ENCODE assay signal across 10 mouse cellular contexts in genomic region chr11:45855407-45856148, GRCm38 (mm10). TPM values are rescaled to one million over a fixed set of nuclear protein-coding genes. Genes with fewer than 3 reads are reported as not detected.
DNase-seq lines count a peak whose midpoint lies in the region; ATAC-seq lines count a peak whose summit lies in the region.
"Had no signal": no experiment of that assay in that cellular context is flagged by ENCODE, and none has a peak within 500 bp of the region (broad histone marks: within the 10 kb centered on the region; RNA-seq: fewer than 3 reads in every experiment).

No protein-coding gene starts in this region.

- peaks cover 29% of the 10 kb centered on the region; the same call in 1 of the 2 replicates for H3K36me3 ChIP-seq in forebrain, embryonic 13.5 days (ENCODE audit: poor library complexity, severe bottlenecking)
- 0 out of 2 replicates have a peak, but pooled peaks cover 2% of the 10 kb centered on the region for H3K36me3 ChIP-seq in forebrain, embryonic 16.5 days (ENCODE audit: control insufficient read depth, insufficient read depth)
- H3K36me3 ChIP-seq in neural tube, embryonic 15.5 days = no peaks in the 10 kb centered on the region
- H3K36me3 ChIP-seq in stomach, embryonic 16.5 days (ENCODE audit: control insufficient read depth, insufficient read depth, low read length) = peaks cover 6% of the 10 kb centered on the region; the same call in 1 of the 2 replicates
- peaks cover 8% of the 10 kb centered on the region for H3K36me3 ChIP-seq in midbrain, embryonic 13.5 days

- no peak for ATAC-seq in forebrain, embryonic 13.5 days
- ATAC-seq in forebrain, embryonic 16.5 days = no peak
- ATAC-seq in neural tube, embryonic 15.5 days (ENCODE audit: low FRiP score) = no peak
- ATAC-seq in stomach, embryonic 16.5 days (ENCODE audit: insufficient read depth, low FRiP score) = peak; percentile 68
- ATAC-seq in midbrain, embryonic 13.5 days = no peak

- WGBS in forebrain, embryonic 13.5 days = 81% methylated on average over 7 of the region's 7 CpGs
- 85% methylated on average over 7 of the region's 7 CpGs for WGBS in forebrain, embryonic 16.5 days
- WGBS in neural tube, embryonic 15.5 days = 84% methylated on average over 7 of the region's 7 CpGs
- WGBS in stomach, embryonic 16.5 days = 29% methylated on average over 7 of the region's 7 CpGs
- 81% methylated on average over 7 of the region's 7 CpGs for WGBS in midbrain, embryonic 13.5 days

- H3K9ac ChIP-seq in forebrain, embryonic 13.5 days = peak overlapping the region; percentile 9; the same call in 1 of the 2 replicates
- no peak overlapping the region for H3K9ac ChIP-seq in forebrain, embryonic 16.5 days (replicated peaks; ENCODE audit: low read depth, low read length)
- H3K9ac ChIP-seq in neural tube, embryonic 15.5 days (replicated peaks) = no peak overlapping the region
- peak overlapping the region; percentile 34; the same call in 1 of the 2 replicates for H3K9ac ChIP-seq in stomach, embryonic 16.5 days (ENCODE audit: low read length)
- no peak overlapping the region for H3K9ac ChIP-seq in midbrain, embryonic 13.5 days (replicated peaks)
- H3K9ac ChIP-seq: limb, embryonic 15.5 days had no signal

- DNase-seq in neural tube, embryonic 10.5 days (ENCODE audit: extremely low spot score, low spot score) = peak; percentile 15
- DNase-seq in kidney, postnatal 36 days = peak; percentile 56 to 63
- no peak for DNase-seq in thymus, postnatal 4 days
- DNase-seq: cerebellum, postnatal 25 days had no signal

- H3K9me3 ChIP-seq in forebrain, embryonic 13.5 days (replicated peaks) = no peaks in the 10 kb centered on the region
- H3K9me3 ChIP-seq in forebrain, embryonic 16.5 days (ENCODE audit: control insufficient read depth, low read length) = no peaks in the 10 kb centered on the region
- no peaks in the 10 kb centered on the region for H3K9me3 ChIP-seq in neural tube, embryonic 15.5 days (replicated peaks)
- H3K9me3 ChIP-seq in stomach, embryonic 16.5 days (replicated peaks; ENCODE audit: control insufficient read depth, low read length) = no peaks in the 10 kb centered on the region
- no peaks in the 10 kb centered on the region for H3K9me3 ChIP-seq in midbrain, embryonic 13.5 days
- H3K9me3 ChIP-seq: limb, embryonic 15.5 days had no signal

- H3K4me3 ChIP-seq in forebrain, embryonic 13.5 days = no peak overlapping the region
- no peak overlapping the region for H3K4me3 ChIP-seq in forebrain, embryonic 16.5 days (replicated peaks; ENCODE audit: low read length)
- H3K4me3 ChIP-seq in neural tube, embryonic 15.5 days (replicated peaks) = no peak overlapping the region
- no peak overlapping the region for H3K4me3 ChIP-seq in stomach, embryonic 16.5 days (replicated peaks; ENCODE audit: low read length)
- no peak overlapping the region for H3K4me3 ChIP-seq in midbrain, embryonic 13.5 days (replicated peaks)
- H3K4me3 ChIP-seq: limb, embryonic 15.5 days had no signal

- no peak overlapping the region for H3K27ac ChIP-seq in forebrain, embryonic 13.5 days
- H3K27ac ChIP-seq in forebrain, embryonic 16.5 days (ENCODE audit: low read length) = no peak overlapping the region
- no peak overlapping the region for H3K27ac ChIP-seq in neural tube, embryonic 15.5 days (replicated peaks)
- peak overlapping the region; percentile 38; the same call in 1 of the 2 replicates for H3K27ac ChIP-seq in stomach, embryonic 16.5 days (ENCODE audit: low read length)
- no peak overlapping the region for H3K27ac ChIP-seq in midbrain, embryonic 13.5 days
- H3K27ac ChIP-seq: limb, embryonic 15.5 days had no signal

- H3K4me2 ChIP-seq in forebrain, embryonic 13.5 days = no peak overlapping the region
- no peak overlapping the region for H3K4me2 ChIP-seq in forebrain, embryonic 16.5 days (ENCODE audit: low read length)
- H3K4me2 ChIP-seq in neural tube, embryonic 15.5 days = no peak overlapping the region
- peak overlapping the region; percentile 30 for H3K4me2 ChIP-seq in stomach, embryonic 16.5 days (ENCODE audit: low read depth, low read length)
- H3K4me2 ChIP-seq in midbrain, embryonic 13.5 days (replicated peaks) = no peak overlapping the region
- H3K4me2 ChIP-seq: limb, embryonic 15.5 days had no signal

- peaks cover 37% of the 10 kb centered on the region for H3K4me1 ChIP-seq in forebrain, embryonic 13.5 days
- peaks cover 18% of the 10 kb centered on the region for H3K4me1 ChIP-seq in forebrain, embryonic 16.5 days (replicated peaks; ENCODE audit: control insufficient read depth, insufficient read depth, low read length)
- peaks cover 42% of the 10 kb centered on the region for H3K4me1 ChIP-seq in neural tube, embryonic 15.5 days
- H3K4me1 ChIP-seq in stomach, embryonic 16.5 days (ENCODE audit: control insufficient read depth, insufficient read depth, low read length) = peaks cover 20% of the 10 kb centered on the region
- H3K4me1 ChIP-seq in midbrain, embryonic 13.5 days (replicated peaks) = peaks cover 39% of the 10 kb centered on the region

- H3K27me3 ChIP-seq in forebrain, embryonic 13.5 days = no peaks in the 10 kb centered on the region
- no peaks in the 10 kb centered on the region for H3K27me3 ChIP-seq in forebrain, embryonic 16.5 days (replicated peaks; ENCODE audit: control insufficient read depth, insufficient read depth, low read length)
- H3K27me3 ChIP-seq in neural tube, embryonic 15.5 days (replicated peaks) = no peaks in the 10 kb centered on the region
- no peaks in the 10 kb centered on the region for H3K27me3 ChIP-seq in stomach, embryonic 16.5 days (ENCODE audit: control insufficient read depth, insufficient read depth, low read length)
- no peaks in the 10 kb centered on the region for H3K27me3 ChIP-seq in midbrain, embryonic 13.5 days
- H3K27me3 ChIP-seq: limb, embryonic 15.5 days had no signal

RNA-seq across cellular contexts. Expression of gene Clint1, which starts 3.7 kb away (rescaled TPM):
- polyA plus RNA-seq in forebrain, embryonic 13.5 days (2015; fragmentation: Nextera tagmentation; extraction: Ambion mirVana) = 49.8 and 51.0 TPM in 2 replicates
- 45.1 and 56.0 TPM in 2 replicates for polyA plus RNA-seq in forebrain, embryonic 16.5 days (2015; fragmentation: Nextera tagmentation; extraction: Ambion mirVana)
- polyA plus RNA-seq in neural tube, embryonic 15.5 days (2015; fragmentation: Nextera tagmentation; extraction: Ambion mirVana) = 41.5 and 48.7 TPM in 2 replicates
- 82.4 and 85.6 TPM in 2 replicates for polyA plus RNA-seq in stomach, embryonic 16.5 days (2015; fragmentation: Nextera tagmentation; extraction: Ambion mirVana)
- polyA plus RNA-seq in midbrain, embryonic 13.5 days (2015; fragmentation: Nextera tagmentation; extraction: Ambion mirVana) = 48.8 and 49.8 TPM in 2 replicates

Comparison
In these comparisons a context has a peak if more than half of its experiments do, and no peak if none do; other contexts are left out.
1. H3K9ac ChIP-seq: peak in forebrain, embryonic 13.5 days (single experiment) and stomach, embryonic 16.5 days (single experiment); none in forebrain, embryonic 16.5 days (single experiment), neural tube, embryonic 15.5 days (single experiment) and midbrain, embryonic 13.5 days (single experiment).